Mouse (Mus musculus): Measurements from ENCODE around the gene Pum1.

The Pum1 gene

GRCm38 (mm10) chr4:130790180-130790579 is 127.1 kb downstream of the Pum1 start:
- peak; percentile 87 to 88 for DNase-seq (ENCODE audit: low spot score in 2 of 2)

GRCm38 (mm10) chr4:130791811-130792375 is 128.8 kb downstream of the Pum1 start:
- no peak for DNase-seq (ENCODE audit: low spot score in 2 of 2)

GRCm38 (mm10) chr4:130792376-130793179 is 129.5 kb downstream of the Pum1 start, which contains the start of gene Sdc3:
Gene Sdc3, plus strand, starts transcription at chr4:130792537.
- DNase-seq (ENCODE audit: low spot score in 2 of 2), result no peak

DNA sequence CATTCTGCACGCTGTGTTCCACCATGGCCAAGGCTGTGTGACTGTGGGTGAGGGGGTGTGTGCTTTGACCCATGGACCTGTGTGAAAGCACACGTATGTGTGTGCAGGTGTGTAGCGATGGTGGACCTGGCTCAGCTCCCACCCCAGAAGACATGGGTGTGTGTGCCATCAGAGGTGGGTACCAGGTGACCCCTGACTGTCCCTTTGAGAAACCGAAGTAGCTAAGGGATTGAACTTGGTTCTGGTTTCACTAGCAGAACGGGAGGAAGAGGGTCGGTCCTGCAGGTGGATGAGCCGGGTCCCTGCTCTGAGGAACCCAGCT is 130.0 kb downstream of the Pum1 start:
- DNase-seq (ENCODE audit: low spot score in 2 of 2), result no peak

DNA sequence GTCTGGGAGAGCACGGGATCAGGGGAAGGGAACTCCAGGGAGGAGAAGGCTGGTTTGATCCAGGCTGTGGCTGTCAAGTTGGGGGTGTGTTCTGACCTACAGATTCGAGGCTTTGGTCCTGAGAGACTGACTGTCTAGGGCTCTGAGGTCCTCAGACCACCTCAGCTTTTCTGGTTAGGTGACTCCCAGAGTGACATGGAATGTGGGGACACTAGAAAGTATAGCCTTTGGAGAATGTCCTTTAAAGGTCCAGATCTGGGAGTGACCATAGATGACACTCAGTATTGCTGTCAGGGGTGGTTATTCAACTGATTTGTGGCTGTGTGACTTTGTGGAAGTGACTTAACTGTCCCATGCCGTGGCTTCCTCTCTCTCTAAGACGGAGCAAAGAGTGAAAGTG is 131.7 kb downstream of the Pum1 start:
- DNase-seq (ENCODE audit: low spot score in 2 of 2), result no peak

DNA sequence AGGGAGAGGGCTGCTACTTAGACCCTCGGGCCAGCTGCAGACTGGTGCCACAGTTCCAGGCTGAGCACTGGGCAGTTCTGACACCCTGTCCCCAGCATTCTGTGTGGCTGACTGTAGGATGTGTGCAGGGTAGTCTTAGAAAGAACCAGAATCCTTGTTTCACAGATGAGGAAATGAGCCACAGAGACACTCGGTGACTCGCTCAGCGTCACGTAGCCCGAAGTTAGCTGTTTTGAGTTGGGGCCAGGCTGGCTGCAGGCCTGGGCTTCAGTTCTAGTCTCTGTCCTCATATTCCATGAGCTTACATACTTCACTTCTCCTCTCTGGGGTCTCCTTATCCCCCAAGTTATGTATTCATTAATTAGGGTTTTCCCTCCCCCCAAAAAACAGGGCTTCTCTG is 132.8 kb downstream of the Pum1 start:
- DNase-seq (ENCODE audit: low spot score in 2 of 2), result no peak

DNA sequence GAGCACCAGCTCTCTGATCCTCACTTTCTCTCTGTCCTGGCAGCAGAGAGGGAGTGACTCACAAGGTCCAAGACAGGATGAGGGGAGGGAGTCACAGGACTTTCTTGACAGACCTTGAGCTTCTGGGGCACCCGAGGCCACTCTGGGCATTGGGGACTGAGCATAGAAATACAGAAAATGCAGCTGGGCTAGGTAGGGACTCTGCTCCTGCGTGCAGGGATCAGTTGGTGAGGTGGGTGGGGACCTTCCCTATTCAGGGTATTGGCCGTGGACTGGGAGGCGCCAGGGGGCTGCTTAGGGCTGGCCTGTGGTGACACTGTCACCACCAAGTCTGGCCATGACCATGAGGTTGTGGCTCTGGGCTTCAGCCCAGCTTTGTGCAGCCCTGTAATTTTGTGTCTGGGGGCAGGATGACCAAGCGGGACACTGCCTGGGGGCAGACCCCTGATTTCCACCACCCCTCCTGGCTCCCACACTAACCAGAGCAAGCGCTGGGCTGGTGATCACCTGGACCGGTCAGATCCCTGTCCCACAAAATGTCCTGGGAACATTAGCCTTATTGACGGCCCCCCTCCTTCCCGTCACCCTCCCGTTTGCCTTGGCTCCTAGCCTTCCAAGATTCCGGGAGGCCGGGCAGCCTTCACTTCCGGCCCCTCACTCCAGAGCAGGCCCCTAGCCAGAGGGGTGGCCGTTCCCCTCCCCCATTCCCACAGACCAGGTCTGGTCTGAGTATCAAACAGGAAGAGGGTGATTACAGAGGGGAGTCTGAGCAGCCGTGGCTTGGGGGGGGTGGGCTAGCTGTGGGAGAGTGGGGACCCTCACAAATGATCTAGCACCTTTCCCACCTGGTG is 134.3 kb downstream of the Pum1 start:
- no peak for DNase-seq (ENCODE audit: low spot score in 2 of 2)

- no peak for DNase-seq (ENCODE audit: low spot score in 2 of 2)
These were observed 135.3 kb downstream of the Pum1 start for GRCm38 (mm10) chr4:130798416-130798815.

DNA sequence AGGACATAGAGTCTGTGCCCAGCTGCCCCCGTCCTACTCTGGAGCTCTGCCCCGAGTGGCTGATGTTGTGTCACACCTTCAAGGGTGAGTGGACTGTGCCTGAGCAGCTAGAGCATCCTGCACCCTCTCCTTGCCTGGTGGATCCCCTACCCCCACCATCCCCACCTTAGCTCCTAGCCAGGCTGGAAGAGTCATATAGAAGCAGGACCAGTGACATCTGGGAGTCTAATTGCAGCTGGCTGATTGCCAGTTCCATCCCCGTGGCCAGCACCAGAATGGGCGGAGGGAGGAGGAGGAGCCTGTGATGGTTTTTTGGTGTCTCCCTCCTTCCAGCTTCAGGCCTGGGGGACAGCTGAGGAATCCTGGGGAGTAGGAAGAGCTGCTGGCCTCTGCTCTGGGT is 136.0 kb downstream of the Pum1 start:
- no peak for DNase-seq (ENCODE audit: low spot score in 2 of 2)

DNA sequence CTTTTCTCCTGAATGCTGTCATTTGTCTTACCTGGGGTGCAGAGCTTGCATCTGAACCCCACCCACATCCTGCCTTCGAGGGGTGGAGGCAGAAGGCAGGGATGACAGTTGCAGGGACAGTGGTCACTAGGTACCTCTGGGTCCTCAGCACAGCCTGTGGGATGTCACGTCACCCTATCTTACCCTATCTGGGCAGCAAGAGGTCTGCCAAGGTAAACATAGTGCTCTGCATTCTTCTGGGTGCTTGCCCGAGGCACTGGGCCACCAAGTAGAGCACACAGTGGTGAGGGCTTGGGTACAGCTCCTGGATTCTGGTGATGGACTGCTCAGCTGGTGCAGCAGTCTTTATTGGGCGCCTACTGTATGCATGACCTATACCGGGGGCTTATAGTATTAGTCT is 136.5 kb downstream of the Pum1 start:
- DNase-seq (ENCODE audit: low spot score in 2 of 2), result no peak

- DNase-seq (ENCODE audit: low spot score in 2 of 2), result no peak
These were observed 137.0 kb downstream of the Pum1 start for GRCm38 (mm10) chr4:130800147-130800546.

- DNase-seq (ENCODE audit: low spot score in 2 of 2), result no peak
These were observed 138.1 kb downstream of the Pum1 start for GRCm38 (mm10) chr4:130801198-130801597.

DNA sequence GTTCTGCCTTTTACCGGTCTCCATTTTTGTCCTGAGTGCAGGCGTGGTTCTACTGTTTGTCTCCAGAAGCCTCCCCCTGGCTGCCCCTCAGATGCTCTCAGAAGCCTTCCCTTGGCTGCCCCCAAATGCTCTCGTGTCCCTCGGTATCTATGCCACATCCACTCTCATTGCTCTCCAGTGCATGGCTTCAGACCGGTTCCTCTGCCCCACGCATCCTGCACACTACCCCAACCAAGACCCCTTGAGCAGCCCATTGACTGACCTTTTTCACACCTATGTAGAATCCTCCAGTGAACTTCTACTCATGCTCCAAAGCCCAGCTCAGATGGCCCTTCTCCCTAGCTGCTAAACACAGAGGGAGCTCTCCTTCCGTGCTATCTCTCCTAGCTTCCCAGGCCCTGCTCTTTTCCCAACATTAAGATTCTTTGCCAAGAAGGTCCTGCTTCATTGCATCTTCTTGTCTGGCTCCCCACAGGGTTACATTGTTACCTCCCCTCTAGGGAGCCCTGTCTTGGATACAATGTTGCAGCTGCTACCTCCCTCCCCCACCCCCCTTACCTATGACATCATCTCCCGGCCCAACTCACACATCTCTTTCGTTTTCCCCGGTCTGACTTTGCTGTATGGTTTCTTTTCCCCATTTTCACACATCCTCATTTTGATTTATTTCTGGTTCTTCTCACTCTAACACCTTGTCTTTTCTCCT is 138.7 kb downstream of the Pum1 start:
- DNase-seq (ENCODE audit: low spot score in 2 of 2), result no peak

GRCm38 (mm10) chr4:130803591-130803990 is 140.5 kb downstream of the Pum1 start:
- DNase-seq (ENCODE audit: low spot score in 2 of 2), result no peak

DNA sequence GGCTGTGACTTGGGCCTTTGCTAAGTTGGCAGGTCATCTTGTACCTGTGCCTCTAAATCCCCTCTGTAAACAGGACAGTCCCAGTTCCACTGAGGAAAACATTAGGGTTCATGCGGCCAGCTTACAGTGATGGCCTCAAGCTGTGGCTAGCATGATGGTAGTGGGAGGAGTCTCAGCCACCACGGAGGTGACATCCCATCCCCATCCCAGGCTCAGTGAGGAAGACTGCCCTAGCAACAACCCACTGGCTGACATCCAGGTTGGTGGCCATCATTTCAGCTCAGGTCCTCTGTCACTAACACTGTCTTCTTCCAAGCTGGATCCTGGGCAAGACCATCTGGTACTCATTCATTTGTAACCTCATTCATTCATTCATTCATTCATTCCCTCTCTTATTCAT is 141.2 kb downstream of the Pum1 start:
- no peak for DNase-seq (ENCODE audit: low spot score in 2 of 2)

DNA sequence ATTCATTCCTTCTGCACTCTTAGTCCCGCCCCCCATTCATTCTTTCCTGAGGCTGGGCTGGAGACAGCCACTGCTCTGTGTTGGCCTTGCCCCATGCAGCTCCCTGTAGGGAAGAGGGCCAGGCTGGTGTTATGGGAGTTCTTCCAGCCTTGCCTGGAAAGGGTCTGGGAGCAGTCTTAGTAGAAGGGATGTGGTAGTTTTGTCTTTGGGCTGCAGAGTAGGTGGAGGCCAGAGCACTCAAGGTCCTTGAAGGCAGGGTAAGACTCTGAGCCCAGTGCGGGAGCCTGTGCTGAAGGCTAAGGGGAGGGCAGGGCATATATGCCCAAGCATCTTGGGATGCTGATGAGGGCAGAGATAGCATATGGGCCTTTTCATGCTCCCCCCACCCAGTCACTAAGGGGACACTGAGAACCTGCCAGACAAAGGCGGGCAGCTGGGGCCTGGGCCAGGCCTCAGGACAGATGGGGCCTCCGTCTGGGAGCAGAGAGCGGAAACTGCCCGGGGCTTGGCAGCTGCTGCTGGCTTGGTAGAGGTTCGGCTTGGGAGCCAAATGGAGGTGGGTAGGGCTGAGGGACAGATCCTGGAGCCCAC is 141.7 kb downstream of the Pum1 start:
- peak in 1 of 2 experiments; percentile 45 for DNase-seq (ENCODE audit: low spot score in 2 of 2)

DNA sequence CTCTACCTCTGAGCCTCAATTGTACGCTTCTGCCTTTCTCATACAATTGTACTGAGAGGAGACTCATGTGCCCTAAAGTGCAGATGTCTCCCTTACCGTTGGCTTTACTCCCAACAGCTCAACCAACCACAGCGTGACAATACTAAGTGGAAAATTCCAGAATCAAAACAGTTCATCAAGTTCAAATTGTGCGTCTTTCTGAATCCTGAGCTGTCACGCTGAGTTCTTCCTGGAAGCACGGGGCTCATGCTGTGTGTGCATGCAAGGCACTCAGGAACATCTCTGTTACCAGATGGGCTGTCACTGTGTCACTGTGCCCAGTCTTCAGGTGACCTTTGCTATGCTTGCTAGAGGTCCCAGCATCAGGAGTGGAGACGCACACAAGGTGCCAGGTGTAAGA is 142.6 kb downstream of the Pum1 start:
- DNase-seq (ENCODE audit: low spot score in 2 of 2), result no peak

DNA sequence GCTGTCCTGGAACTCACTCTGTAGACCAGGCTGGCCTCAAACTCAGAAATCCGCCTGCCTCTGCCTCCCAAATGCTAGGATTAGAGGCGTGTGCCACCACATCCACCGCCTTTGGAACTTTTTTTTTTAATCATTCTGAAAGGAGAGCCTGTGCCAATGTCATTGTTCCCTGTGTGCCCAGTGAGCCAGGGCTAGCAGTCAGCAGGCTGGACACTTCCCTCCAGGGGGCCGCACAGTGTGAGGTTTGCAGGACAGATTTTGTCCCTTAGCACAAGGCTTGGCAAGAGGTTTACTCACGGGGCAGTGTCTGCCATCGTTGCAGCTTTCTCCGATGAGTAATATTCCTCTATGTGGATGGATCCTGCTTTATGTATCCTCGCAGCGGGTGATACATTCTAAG is 143.6 kb downstream of the Pum1 start:
- no peak for DNase-seq (ENCODE audit: low spot score in 2 of 2)

GRCm38 (mm10) chr4:130809784-130810183 is 146.7 kb downstream of the Pum1 start:
- no peak for DNase-seq (ENCODE audit: low spot score in 2 of 2)

DNA sequence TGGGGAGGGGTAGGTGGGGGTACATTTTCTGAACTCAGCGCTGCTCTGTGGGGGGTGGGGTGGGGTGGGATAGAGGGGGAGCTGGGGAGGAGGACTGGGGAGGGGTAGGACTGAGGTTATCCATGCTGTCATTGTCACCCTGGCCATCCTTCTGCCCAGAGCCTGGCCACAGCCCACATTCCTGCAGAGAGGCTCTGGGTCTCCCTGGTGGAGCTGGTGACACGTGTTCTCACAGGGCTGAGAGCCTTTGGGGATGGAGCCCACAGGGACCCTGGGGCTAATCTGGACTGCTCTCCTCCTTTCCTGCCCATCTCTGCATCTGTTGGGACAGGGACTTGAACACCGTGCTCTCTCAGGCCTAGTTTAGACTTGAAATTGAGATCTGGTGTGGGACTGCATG is 147.7 kb downstream of the Pum1 start:
- DNase-seq (ENCODE audit: low spot score in 2 of 2), result no peak

DNA sequence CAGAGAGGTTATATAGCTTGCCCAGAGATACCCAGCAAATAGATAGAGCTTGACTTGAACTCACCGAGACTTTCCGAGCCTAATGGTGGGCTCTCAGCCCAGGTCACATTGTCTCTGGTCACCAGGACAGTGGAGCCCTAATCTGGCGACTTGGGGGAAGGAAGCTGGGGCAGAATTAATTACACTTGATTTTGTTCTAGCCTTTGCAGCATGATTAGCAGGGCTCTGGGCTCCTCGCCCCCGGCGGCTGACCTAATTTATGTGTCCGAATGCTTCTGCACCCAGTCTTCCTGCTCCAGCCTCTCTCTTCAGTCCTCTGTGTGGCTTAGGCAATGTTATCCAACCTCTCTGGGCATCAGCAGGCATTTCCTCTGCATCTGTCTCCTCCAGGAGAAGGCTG is 148.3 kb downstream of the Pum1 start:
- no peak for DNase-seq (ENCODE audit: low spot score in 2 of 2)

DNA sequence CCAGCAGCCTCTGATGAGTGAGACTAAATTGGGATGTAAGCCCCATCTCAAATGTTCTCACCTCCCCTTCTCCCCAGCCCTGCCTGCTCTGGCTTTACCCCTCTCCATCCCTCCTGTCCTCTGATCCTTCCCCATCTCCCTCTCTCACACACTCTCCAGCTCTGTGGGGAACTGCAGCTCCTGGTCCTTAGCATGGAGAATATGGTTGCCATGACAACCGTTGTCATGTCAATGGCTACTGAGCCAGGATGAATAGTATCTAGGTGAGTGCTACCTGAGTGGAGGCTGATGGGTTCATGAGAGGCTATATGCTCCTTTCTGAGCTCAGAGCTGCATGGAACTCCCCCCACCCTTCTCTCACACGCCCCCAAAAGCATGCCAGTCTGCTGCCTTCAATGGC is 150.8 kb downstream of the Pum1 start:
- no peak for DNase-seq (ENCODE audit: low spot score in 2 of 2)

Data from frontal cortex, postnatal 25 days (tissue).